Mouse (Mus musculus): Measurements from ENCODE around the gene Cacna1d.

Gene Cacna1d

GRCm38 (mm10) chr14:30271856-30272255, 219.4 kb downstream of the Cacna1d start:
- no peak for DNase-seq (ENCODE audit: low read depth, low spot score)

GRCm38 (mm10) chr14:30270350-30270749, 220.9 kb downstream of the Cacna1d start:
- no peak for DNase-seq (ENCODE audit: low read depth, low spot score)

- DNase-seq (ENCODE audit: low read depth, low spot score), result peak; percentile 47
Measured at GRCm38 (mm10) chr14:30265728-30266127, 225.5 kb downstream of the Cacna1d start.

- DNase-seq (ENCODE audit: low read depth, low spot score), result no peak
Measured at GRCm38 (mm10) chr14:30261561-30262251, 229.5 kb downstream of the Cacna1d start.

GRCm38 (mm10) chr14:30257626-30258025, 233.6 kb downstream of the Cacna1d start:
- no peak for DNase-seq (ENCODE audit: low read depth, low spot score)

GRCm38 (mm10) chr14:30256486-30256885, 234.8 kb downstream of the Cacna1d start:
- no peak for DNase-seq (ENCODE audit: low read depth, low spot score)

GRCm38 (mm10) chr14:30255701-30256400, 235.4 kb downstream of the Cacna1d start:
- DNase-seq (ENCODE audit: low read depth, low spot score), result no peak

GRCm38 (mm10) chr14:30254776-30255175, 236.5 kb downstream of the Cacna1d start:
- DNase-seq (ENCODE audit: low read depth, low spot score), result no peak

GRCm38 (mm10) chr14:30252824-30253223, 238.4 kb downstream of the Cacna1d start:
- DNase-seq (ENCODE audit: low read depth, low spot score), result no peak

- no peak for DNase-seq (ENCODE audit: low read depth, low spot score)
Measured at GRCm38 (mm10) chr14:30251351-30251750, 239.9 kb downstream of the Cacna1d start.

GRCm38 (mm10) chr14:30249591-30249990, 241.7 kb downstream of the Cacna1d start:
- no peak for DNase-seq (ENCODE audit: low read depth, low spot score)

GRCm38 (mm10) chr14:30248811-30249210, 242.4 kb downstream of the Cacna1d start:
- no peak for DNase-seq (ENCODE audit: low read depth, low spot score)

- no peak for DNase-seq (ENCODE audit: low read depth, low spot score)
Measured at GRCm38 (mm10) chr14:30248121-30248520, 243.1 kb downstream of the Cacna1d start.

- no peak for DNase-seq (ENCODE audit: low read depth, low spot score)
Measured at GRCm38 (mm10) chr14:30247606-30248005, 243.6 kb downstream of the Cacna1d start.

- no peak for DNase-seq (ENCODE audit: low read depth, low spot score)
Measured at GRCm38 (mm10) chr14:30244776-30245175, 246.5 kb downstream of the Cacna1d start.

GRCm38 (mm10) chr14:30242818-30243205, 248.4 kb downstream of the Cacna1d start:
- DNase-seq (ENCODE audit: low read depth, low spot score), result no peak

- no peak for DNase-seq (ENCODE audit: low read depth, low spot score)
Measured at GRCm38 (mm10) chr14:30242166-30242817, 249.0 kb downstream of the Cacna1d start.

GRCm38 (mm10) chr14:30240916-30241515, 250.2 kb downstream of the Cacna1d start:
- no peak for DNase-seq (ENCODE audit: low read depth, low spot score)

- no peak for DNase-seq (ENCODE audit: low read depth, low spot score)
Measured at GRCm38 (mm10) chr14:30238807-30239206, 252.4 kb downstream of the Cacna1d start.

- DNase-seq (ENCODE audit: low read depth, low spot score), result no peak
Measured at GRCm38 (mm10) chr14:30225161-30225560, 266.1 kb downstream of the Cacna1d start.

GRCm38 (mm10) chr14:30222101-30222500, 269.2 kb downstream of the Cacna1d start:
- no peak for DNase-seq (ENCODE audit: low read depth, low spot score)

GRCm38 (mm10) chr14:30219851-30220250, 271.4 kb downstream of the Cacna1d start:
- no peak for DNase-seq (ENCODE audit: low read depth, low spot score)
